Mouse (Mus musculus) natural killer cell, adult 2 months (primary cell): ENCODE measurements around the gene Ngfr.
A peak's percentile ranks its signal among the peaks of the same experiment; 100 is the strongest.

Experiments used
- DNase-seq, 2 experiments: peaks; one replicate each; pipeline ENCODE4 v3.0.0; 2022; ENCODE audit warnings: low spot score in 2 of 2

Ngfr gene

GRCm38 (mm10) chr11:95595438-95596149 lies 8.1 kb upstream of the Ngfr start:
- DNase-seq, result no peak

DNA sequence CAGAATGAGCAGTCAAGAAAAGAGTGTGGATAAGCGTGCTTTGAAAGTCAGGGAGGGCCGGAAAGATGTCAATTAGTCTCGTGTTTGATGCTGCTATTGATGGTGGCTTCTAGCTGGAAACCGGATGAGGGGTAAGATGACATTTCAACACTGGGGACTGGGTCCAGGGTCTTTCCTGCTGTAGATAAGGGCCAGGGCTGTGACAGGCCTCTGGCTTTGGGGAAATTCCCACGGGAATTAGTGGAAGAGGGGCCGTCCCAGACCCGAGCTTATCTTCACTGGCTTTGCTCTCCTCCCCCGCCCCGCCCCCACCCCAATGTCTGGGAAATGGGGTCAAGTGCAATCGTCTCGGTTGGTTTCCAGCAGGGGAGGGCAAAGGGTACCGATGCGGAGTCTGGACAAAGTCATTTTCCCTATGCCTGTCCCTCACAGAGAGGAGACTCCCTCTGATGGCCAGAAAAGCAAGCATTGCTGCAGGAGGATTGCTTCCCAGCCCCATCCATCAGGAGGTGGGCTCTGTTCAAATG lies 7.2 kb upstream of the Ngfr start:
- no peak for DNase-seq

DNA sequence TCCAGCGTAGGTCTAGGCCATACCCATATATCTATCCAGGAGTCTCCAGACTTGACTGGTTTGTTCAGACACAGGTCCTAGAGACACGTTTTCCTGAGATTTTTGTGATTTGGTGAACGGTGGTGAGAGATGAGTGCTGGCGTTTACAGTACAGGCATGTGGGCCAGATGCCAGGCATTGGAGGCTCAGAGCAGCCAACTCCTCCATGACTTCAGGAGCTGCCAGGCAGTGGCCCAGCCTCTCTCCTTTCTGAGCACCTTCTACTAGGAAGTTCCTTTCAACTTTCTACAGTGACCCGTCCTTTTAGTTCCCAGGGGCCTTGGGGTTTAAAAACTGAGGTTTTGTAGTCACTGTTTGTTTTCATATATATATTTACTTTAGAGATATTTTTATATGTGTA lies 6.0 kb upstream of the Ngfr start:
- DNase-seq, result no peak

DNA sequence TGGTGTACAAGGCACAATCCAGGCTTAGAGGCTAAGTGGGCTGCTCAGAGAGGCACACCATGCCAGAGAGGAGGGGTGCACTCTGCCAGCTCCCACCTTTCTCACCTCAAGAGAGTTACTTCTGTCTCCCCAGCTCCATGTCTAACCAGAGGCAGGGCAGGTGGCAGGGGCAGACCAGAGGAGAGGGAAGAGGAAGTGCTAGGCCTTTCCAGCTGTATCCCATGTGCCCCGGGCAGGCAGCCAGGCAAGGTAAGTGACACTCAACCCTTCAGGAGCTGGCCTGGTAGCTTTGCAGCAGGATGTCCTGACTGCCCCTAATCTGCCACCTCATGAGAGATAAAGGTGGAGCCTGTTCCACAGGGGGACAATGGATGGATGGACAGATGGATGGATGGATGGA lies 5.2 kb upstream of the Ngfr start:
- no peak for DNase-seq

DNA sequence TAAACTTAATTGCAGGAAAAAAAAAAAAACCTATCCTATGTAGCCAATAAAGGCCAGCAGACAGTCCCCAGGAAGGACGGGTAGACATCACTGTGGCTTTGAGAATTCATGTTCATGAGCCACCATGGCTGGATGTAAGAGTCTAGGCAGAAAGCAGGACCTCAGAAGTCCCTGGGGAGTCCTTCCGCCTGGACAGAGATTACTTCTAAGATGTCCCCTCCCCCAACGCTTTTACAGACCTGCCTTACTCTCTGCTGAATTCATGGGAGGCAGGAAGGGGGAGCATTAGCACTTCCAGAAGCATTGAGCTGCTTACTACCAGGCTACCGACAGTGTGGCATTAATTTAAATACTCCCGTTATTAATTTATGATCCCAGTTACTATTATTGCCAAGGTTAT lies 1.7 kb upstream of the Ngfr start:
- no peak for DNase-seq

- no peak for DNase-seq
Observed at GRCm38 (mm10) chr11:95586751-95587422, 648 bp downstream of the Ngfr start.

DNA sequence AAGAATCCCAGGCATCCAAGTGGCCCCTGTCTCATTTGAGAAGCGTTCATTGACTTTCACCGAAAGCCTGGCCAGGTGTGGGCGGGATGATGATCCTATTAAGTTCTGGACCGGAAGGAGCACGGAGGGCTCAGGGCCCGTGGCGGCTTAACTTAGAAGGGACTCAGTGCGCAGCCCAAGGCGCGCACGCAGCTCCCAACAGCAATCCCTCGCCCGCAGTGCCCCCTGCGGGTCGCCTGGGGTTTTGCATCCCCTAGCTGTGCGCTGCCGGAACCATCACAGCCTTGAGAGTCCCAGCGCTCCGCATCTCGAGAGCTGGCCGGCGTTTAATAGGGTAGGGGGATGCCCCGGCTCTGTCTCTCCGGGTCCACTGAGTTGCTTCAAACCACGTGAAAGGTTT lies 1.4 kb downstream of the Ngfr start:
- DNase-seq, result peak; percentile 34 to 71

DNA sequence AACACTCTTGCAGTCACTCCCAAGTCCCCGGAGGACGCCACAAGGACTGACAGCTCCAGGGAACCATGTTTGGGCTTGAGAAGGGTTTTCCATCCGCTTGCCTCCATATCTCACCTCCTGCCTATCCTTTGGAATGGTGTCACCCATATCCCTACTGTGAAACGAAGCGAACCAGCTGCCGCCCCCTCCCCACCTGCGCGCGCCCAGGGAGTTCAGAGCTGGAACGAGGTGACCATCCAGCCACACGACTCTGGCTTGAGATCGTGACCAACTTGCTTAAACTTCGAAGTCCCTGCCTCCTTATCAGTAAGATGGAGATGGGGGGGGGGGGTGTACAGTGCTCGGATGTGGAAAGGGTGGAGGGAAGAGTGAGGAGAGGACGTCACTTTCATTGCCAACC lies 1.9 kb downstream of the Ngfr start:
- no peak for DNase-seq

DNA sequence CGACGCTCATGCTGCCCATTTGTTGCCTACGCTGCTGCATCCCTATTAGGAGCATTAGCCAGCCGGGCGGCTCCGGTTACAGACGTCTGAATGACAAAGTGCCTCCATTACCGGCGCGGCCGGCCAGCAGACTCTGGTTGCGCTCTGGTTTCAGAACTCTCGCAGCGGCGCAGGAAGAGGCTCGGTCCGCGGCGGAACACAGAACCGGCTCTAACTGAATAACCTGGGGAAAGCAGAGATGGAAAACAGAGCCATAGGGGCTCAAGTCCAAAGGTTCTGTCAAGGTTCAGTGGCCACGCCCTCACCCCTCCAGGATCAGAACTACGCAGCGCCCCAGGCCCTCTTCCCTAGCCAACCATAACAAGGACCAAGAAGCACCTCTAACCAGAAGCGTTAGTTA lies 2.3 kb downstream of the Ngfr start:
- no peak for DNase-seq

- DNase-seq, result no peak
Observed at GRCm38 (mm10) chr11:95584651-95585050, 2.9 kb downstream of the Ngfr start.

DNA sequence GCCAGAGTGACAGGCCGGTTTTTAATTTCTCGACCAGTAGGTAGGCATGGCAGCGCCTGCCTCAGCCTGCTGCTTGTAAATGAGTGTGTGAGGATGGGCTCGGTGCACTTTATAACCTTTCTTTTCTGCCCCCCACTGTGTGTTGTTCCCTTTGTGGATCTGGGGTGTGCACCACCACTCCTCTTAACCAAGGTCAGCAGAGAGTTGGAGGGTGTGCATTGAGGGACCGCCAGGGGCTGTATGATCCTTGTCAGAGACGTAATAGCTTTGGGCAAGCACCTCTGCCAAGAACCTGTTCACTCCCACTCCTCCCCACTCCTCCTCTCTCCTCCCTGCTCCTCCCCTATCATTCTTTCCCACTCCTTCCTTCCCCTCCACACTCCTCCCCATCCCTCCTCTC lies 4.1 kb downstream of the Ngfr start:
- DNase-seq, result no peak

DNA sequence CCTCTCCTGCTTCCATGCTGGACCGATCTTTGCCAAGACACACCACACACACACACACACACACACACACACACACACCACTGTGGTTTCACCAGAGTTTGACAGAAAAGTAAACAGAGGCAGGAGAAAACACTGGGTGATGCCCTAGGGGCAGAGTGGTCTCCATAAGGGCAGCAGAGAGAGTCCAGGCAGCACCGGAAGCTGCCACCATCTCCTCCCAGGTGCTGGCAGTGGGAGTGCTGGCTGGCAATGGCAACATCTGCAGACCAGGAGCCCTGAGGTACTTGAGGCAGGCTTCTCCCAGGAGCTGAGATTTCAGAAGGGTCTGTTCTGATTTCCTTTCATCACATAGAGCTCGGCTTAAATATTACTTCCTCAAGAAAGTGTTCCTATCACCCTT lies 5.3 kb downstream of the Ngfr start:
- no peak for DNase-seq

DNA sequence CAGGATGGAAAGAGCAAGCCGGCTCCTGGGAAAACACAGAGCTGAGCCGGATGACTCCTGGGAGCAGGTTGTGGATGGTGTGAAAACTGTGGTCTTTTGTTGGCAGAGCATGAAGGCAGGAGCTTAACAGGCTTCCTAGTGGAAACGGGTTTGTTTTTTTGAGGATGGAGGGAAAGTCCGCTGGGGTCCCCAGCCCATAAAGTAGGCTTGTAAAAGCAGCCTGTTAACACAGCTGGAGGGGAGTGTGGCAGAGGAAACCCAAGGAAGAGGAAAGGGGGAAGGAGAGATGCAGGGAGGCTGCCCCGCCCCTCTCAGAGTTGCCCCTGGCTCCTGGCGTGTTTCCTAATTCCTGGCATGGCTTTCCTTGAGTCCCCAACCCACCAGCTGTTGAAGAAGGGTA lies 8.1 kb downstream of the Ngfr start:
- no peak for DNase-seq

DNA sequence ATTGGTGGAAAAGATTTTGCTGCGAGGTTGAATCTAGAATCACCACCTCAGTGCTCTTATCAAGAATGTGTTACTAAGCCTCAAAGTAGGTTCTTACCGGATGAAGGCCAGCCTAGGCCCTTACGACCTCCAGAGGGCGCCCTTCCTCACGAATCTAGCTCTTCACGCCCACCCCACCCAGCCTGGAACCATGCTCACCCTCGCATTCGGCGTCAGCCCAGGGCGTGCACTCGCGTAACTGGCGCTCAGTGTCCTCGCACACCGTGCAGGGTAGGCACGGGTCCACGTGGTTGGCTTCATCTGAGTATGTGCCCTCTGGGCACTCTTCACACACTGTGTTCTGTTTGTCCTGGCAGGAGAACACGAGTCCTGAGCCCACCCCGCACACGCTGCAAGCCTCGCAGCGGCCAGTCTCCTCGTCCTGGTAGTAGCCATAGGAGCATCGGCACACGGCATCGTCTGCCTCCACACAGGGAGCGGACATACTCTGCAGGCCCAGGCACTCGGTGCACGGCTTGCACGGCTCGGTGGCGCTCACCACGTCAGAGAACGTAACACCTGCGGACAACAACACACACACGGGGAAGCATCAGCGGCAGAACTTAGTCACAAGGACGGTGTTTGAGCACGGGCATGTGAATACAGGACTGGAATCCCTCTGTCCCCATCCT lies 9.6 kb downstream of the Ngfr start:
- DNase-seq, result peak in 1 of 2 experiments; percentile 36

GRCm38 (mm10) chr11:95576299-95576698 lies 11.2 kb downstream of the Ngfr start:
- DNase-seq, result no peak

- no peak for DNase-seq
Observed at GRCm38 (mm10) chr11:95575791-95576190, 11.7 kb downstream of the Ngfr start.

- DNase-seq, result no peak
Observed at GRCm38 (mm10) chr11:95574786-95575334, 12.7 kb downstream of the Ngfr start.

- DNase-seq, result no peak
Observed at GRCm38 (mm10) chr11:95572227-95572626, 15.3 kb downstream of the Ngfr start.

GRCm38 (mm10) chr11:95571755-95572154 lies 15.8 kb downstream of the Ngfr start:
- no peak for DNase-seq

GRCm38 (mm10) chr11:95570827-95571619 lies 16.5 kb downstream of the Ngfr start:
- no peak for DNase-seq

DNA sequence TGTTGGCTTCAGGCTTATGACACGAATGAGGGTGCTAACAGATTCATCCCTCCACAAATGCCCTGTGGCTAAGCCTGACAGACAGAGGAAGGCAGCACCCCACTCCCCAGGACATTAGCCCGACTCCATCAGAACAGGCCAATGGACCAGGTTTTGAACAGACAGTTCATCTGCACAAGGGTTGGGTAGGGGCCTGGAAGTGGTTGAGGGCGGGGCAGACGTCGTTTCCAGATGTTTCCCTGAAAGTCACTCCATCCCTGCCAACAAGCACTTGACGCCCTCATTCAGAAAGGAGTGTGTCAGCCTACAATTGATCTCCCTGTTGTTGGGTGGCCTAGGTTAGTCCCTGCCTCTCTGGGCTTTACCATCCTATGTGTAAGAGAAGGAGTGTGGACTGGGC lies 17.6 kb downstream of the Ngfr start:
- no peak for DNase-seq
